Mouse (Mus musculus) midbrain, embryonic 13.5 days (tissue): ENCODE data around the gene A830031A19Rik. TPM values are rescaled to one million over a fixed set of nuclear protein-coding genes. Genes with fewer than 3 reads are reported as not detected.

Source experiments
- ATAC-seq: fragments of 200-750 bp; cut with Nextera tagmentation; 2 replicates; pipeline ENCODE4 v1.8.0; 2017; ENCODE audit warnings: mild to moderate bottlenecking, moderate TSS enrichment, moderate library complexity
- H3K27ac ChIP-seq: fragments of 300-500 bp; sonication (generic); 2 replicates; pipeline ENCODE4 v1.5.1; 2015; ENCODE audit warnings: inconsistent platforms, mild to moderate bottlenecking, moderate library complexity
- H3K27me3 ChIP-seq: fragments of 300-500 bp; sonication (generic); 2 replicates; pipeline ENCODE4 v1.6.1; 2015; ENCODE audit warnings: mild to moderate bottlenecking, inconsistent platforms
- H3K36me3 ChIP-seq: fragments of 300-500 bp; sonication (generic); 2 replicates; pipeline ENCODE4 v1.6.1; 2015; ENCODE audit warnings: mild to moderate bottlenecking, inconsistent platforms
- H3K4me1 ChIP-seq: fragments of 300-500 bp; sonication (generic); replicated peaks from 2 replicates; pipeline ENCODE4 v1.6.1; 2015; ENCODE audit warnings: inconsistent platforms
- H3K4me2 ChIP-seq: fragments of 300-500 bp; sonication (generic); replicated peaks from 2 replicates; pipeline ENCODE4 v1.6.1; 2015; ENCODE audit warnings: moderate library complexity, mild to moderate bottlenecking, inconsistent platforms
- H3K4me3 ChIP-seq: fragments of 300-500 bp; sonication (generic); replicated peaks from 2 replicates; pipeline ENCODE4 v1.5.1; 2015; ENCODE audit warnings: mild to moderate bottlenecking, inconsistent platforms
- H3K9ac ChIP-seq: fragments of 300-500 bp; sonication (generic); replicated peaks from 2 replicates; pipeline ENCODE4 v1.6.1; 2015; ENCODE audit warnings: mild to moderate bottlenecking, inconsistent platforms
- H3K9me3 ChIP-seq: fragments of 300-500 bp; sonication (generic); 2 replicates; pipeline ENCODE4 v1.6.1; 2016; ENCODE audit warnings: mild to moderate bottlenecking, inconsistent platforms
- whole genome bisulfite sequencing: fragments of 180-500 bp; shearing (Covaris S2); methylation state at CpG from one replicate; pipeline ENCODE4 v1.1.7; 2015; 5-methylcytosine and 5-hydroxymethylcytosine counted together
- polyA plus RNA-seq: library from polyadenylated mRNA; unstranded; fragments of >200 nt; fragmentation: Nextera tagmentation; extraction: Ambion mirVana; gene quantifications from 2 replicates; pipeline ENCODE4 v1.2.1, GENCODE M21; 2015

Gene A830031A19Rik
- polyA plus RNA-seq, 1 experiment from 2014 or later: not detected

DNA sequence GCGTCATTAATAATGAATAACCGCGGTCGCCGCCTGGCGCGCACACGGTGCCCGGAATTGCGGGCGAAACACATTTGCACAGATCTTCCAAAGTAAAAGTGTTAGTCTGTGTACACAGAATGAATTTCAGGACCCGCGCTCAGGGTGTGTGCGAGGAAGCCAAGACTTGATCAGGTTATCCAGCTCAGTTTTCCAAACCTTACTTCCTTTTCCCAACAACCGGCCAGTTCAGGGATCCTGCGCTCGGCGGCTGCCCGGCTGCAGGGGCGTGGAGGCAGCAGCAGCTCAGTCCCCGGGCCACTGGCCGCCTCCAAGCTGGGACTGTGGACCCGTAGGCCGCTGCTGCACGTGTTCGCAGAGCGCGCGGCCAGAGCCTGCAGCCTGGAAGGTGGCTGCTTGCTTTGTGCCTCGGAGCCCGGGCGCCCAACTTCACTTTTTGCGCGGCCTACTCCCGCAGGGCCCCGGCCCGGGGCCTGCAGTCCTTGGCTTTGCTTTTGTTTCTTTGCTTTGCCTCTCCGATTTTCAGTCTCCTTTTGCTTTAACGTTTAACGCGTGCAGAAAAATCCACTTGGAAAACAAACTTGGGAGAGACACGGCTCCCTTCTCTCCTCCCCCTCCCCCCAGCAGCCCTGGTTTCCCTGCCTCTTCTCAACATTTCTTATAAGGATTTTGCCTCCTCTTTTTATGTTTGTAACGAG is 7.0 kb upstream of the A830031A19Rik start:
- Histone ChIP-seq H3K9me3 (no peaks in the 10 kb centered on the region), H3K36me3 (peaks cover 16% of the 10 kb centered on the region), H3K4me1 (peaks cover 50% of the 10 kb centered on the region), H3K27me3 (no peaks in the 10 kb centered on the region), H3K4me3 (peak overlapping the region; percentile 79), H3K27ac (peak overlapping the region; percentile 97), H3K9ac (peak overlapping the region; percentile 95), H3K4me2 (peak overlapping the region; percentile 93)
- under 1% methylated on average over 43 of the region's 43 CpGs for WGBS
- peak; percentile 9; the same call in 1 of the 2 replicates for ATAC-seq

DNA sequence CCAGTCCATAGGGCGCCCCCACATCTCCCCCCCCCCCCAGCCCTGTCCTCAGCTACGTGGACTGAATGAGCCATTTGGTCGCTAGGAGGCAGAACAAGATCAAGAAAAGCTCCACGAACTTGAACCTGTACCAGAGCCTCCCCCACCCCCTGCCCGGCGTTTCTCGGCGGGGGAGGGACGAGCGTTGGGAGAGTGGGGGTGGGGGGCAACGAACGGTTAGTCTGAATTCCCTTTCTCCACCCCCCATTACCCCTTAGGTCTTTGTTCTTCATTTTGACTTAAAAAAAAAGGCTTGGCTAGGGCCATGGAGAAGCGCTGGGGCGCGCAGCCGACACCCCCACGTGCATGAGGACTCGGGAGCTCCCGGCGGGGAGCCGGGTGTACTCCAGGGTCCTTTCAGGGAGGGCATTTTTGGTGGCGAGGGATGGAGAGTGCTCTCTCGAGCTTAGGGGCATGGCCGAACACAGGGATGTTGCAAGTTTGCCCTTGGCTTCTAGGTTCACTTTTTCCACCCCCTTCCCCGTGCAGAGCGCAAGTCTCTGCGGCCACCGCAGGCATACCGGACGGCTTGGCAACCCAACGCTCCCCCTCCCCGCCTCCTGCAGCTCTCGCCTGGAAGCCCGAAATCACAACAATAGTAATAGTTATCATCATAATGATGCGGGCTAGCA is 6.3 kb upstream of the A830031A19Rik start:
- under 1% methylated on average over 35 of the region's 35 CpGs for WGBS
- Histone ChIP-seq H3K4me2 (peak overlapping the region; percentile 93), H3K27ac (peak overlapping the region; percentile 97), H3K4me3 (peak overlapping the region; percentile 79), H3K4me1 (peaks cover 44% of the 10 kb centered on the region), H3K9me3 (no peaks in the 10 kb centered on the region), H3K27me3 (no peaks in the 10 kb centered on the region), H3K9ac (peak overlapping the region; percentile 95), H3K36me3 (peaks cover 10% of the 10 kb centered on the region)
- peak; percentile 55 for ATAC-seq

DNA sequence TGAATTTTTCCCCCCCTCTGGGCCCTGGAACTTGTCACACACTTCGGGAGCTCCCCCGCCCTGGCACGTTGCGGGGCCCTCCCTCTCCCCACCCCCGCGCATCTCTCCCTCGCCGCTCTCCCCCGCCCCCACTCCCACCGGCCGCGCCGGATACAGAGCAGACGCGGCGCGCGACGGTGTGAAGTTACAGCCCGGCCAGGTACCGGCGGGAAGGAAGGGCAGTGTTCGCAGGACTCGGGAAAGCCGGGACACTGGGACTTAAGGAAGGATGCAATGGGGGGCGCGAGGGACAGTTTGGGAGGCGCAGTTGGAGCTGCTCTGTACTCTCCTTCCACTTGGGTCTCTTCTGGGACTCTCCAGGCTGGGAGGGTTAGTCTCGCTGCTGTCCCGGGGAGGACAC is 5.7 kb upstream of the A830031A19Rik start:
- Histone ChIP-seq H3K4me1 (peaks cover 40% of the 10 kb centered on the region), H3K4me3 (peak overlapping the region; percentile 79), H3K4me2 (peak overlapping the region; percentile 93), H3K27me3 (no peaks in the 10 kb centered on the region), H3K36me3 (peaks cover 4% of the 10 kb centered on the region), H3K27ac (peak overlapping the region; percentile 97), H3K9ac (peak overlapping the region; percentile 95), H3K9me3 (no peaks in the 10 kb centered on the region)
- ATAC-seq: peak; percentile 32
- WGBS: under 1% methylated on average over 30 of the region's 30 CpGs

DNA sequence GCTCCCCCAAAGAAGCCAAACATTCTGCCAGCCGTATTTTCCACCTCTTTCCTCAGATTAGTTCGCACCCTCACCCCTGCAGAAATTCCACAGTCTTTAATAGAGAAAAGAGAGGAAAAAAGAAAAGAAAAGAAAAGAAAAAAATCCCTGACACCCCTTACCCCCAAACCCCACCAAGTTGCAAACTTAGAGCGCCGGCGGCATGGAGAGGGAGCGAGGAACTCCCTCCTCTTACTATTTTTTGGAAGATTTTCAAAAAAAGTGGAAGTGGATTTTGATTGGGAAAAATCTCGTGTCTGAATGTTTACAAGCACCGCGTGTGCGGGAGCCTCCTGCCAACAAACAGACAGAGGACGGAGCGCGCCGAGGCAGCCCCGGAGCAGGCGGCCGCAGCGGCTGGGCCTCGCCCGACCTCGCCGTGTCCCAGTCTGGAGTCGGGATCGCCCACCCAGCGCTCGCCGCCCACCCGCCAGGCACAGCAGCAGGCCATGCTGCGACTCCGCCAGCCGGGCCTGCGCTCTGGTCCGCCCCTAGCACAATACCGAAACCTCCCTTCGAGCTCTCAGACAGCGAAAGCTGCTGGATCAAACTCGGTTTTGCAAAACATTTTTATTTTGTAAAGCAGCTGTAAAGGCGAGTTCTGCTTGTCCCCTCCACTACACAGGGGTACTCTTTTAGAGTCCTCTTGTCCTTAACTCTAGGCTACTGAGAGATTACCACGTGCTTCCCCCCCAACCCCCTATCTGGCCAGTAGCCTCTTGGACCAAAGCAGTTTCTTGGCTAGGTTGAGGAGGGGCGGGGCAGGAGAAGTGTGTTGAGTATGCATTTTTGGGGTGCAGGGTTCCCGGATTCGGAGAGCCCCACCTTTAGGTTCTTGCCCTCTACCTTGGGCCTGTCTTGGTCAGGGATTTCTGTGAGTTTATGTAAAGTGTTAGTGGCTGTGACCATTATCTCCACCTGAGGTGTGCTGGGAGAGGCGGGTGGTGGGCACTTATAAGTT is 4.8 kb upstream of the A830031A19Rik start:
- peaks cover 42% of the 10 kb centered on the region for H3K4me1 ChIP-seq
- H3K9ac ChIP-seq: peak overlapping the region; percentile 95
- peak overlapping the region; percentile 97 for H3K27ac ChIP-seq
- peak overlapping the region; percentile 79 for H3K4me3 ChIP-seq
- WGBS: under 1% methylated on average over 43 of the region's 43 CpGs
- H3K9me3 ChIP-seq: no peaks in the 10 kb centered on the region
- H3K36me3 ChIP-seq: no peaks in the 10 kb centered on the region
- peak overlapping the region; percentile 93 for H3K4me2 ChIP-seq
- no peak for ATAC-seq
- no peaks in the 10 kb centered on the region for H3K27me3 ChIP-seq

DNA sequence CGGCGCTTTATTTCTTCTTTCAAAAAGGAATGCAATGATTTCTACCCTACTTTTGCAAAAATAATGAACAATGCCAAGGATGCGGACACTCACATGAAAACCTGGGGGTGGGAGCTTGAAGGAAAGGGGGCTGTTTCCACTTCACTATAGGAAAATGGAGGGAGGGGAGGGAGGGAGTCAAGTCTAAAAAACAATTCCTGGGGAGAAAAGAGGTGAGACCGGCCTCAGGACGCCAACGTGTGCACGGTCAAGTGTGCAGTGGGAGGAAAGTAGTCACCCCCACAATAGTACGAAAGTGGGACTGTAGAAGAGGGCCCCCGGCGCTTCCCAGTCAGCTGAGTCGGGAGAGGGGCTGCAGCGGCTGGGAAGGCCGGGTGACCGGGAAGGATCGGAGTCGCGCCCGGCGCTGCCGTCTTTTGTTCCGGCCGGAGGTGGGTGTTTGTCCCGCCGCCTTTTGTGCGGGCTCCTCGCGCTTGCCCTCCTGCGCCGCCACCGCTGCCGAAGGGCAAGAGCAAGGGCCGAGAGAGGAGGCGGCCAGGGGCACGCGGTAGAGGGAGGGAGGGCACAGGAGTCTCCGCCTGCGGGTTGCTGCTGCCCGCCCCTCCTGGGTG is 4.0 kb upstream of the A830031A19Rik start:
- WGBS: under 1% methylated on average over 37 of the region's 38 CpGs
- Histone ChIP-seq H3K27ac (peak overlapping the region; percentile 97), H3K27me3 (no peaks in the 10 kb centered on the region), H3K4me3 (peak overlapping the region; percentile 79), H3K4me1 (peaks cover 43% of the 10 kb centered on the region), H3K9ac (peak overlapping the region; percentile 95), H3K36me3 (no peaks in the 10 kb centered on the region), H3K9me3 (no peaks in the 10 kb centered on the region), H3K4me2 (peak overlapping the region; percentile 93)
- ATAC-seq: no peak

DNA sequence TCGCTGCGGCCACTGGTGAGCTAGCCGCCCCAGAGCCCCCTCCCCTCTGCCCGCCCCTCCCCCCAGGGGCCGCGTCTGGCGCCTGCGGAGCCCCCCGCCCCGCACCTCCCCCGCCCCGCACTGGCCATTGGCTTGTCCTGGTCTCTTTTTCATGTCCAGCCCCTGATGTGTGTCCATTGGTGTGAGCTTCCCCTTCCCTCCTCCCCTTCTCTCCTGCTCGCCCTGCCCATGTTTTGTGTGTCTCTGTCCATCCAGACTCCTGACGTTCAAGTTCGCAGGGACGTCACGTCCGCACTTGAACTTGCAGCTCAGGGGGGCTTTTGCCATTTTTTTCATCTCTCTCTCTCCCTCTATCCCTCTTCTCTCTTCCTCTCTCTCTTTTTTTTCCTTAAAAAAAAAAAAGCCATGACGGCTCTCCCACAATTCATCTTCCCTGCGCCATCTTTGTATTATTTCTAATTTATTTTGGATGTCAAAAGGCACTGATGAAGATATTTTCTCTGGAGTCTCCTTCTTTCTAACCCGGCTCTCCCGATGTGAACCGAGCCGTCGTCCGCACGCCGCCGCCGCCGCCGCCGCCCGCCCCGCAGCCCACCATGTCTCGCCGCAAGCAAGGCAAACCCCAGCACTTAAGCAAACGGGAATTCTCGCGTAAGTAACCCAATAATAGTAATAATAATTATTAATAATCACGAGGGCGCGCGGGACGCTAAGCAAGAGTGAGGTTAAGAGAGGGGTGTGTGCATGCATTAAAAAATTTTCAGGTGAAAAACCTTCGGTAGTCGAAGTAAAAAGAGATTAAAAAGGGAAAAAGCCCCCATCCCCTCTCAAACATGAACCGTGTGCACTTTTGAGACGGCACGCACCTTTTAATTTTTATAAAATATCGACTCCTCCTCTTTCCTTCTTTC is 3.2 kb upstream of the A830031A19Rik start, which contains the start of gene Bcl11a:
Gene Bcl11a, plus strand, starts transcription at position 262 of the 911 bp plus-strand sequence.
- no peaks in the 10 kb centered on the region for H3K9me3 ChIP-seq
- ATAC-seq: peak; percentile 76
- peaks cover 42% of the 10 kb centered on the region for H3K4me1 ChIP-seq
- H3K4me3 ChIP-seq: peak within 1 kb of the TSS; percentile 79
- peak within 1 kb of the TSS; percentile 93 for H3K4me2 ChIP-seq
- peak within 1 kb of the TSS; percentile 95 for H3K9ac ChIP-seq
- peak within 1 kb of the TSS; percentile 97 for H3K27ac ChIP-seq
- under 1% methylated on average over 39 of the region's 51 CpGs for WGBS
- peaks cover 4% of the 10 kb centered on the region for H3K27me3 ChIP-seq
- H3K36me3 ChIP-seq: no peaks in the 10 kb centered on the region

DNA sequence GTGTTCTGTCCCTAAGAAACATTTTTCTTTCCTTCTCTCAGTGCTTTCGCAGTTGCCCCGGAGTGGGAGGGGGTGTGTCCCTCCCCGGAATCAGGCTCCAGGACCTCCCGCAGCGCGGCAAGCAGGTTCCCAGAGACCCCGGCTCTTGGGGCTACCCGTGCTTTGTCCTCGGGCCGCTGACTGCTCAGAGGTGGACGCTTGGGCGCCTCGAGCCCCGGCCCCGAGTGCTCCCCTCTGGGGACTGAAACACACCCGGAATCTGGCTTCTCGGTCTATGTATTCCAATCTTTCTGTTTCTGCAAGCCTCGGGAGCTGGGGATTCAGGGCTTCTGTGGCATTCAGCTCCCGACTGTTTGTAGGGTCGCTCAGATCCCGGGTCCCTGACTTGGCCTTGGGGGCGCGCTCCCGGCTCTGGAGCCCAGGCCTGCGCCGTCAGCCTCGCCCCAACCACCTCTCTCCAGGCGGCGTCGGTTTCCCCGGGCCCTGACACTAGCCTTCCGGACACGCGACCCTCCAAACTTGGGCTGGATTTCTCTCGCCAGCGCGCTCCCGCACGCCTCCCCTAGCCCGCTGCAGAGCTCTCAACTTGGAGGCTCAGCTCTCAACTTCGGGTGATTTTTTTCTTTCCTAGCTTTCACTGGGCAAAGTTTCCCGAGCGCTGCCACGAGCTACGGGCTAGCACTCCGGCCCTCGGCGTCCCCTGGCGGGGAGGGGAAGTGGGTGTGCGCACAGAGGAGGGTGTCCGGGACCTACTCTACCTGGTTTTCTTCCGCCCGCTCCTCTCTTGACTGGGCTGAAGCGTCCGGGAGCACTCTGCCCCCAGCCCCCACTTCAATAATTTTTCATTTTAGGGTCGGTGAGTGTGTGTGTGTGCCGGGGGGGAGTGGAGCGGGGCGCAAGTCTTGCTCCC is 2.2 kb upstream of the A830031A19Rik start:
- H3K27me3 ChIP-seq: peaks cover 8% of the 10 kb centered on the region
- peak overlapping the region; percentile 95 for H3K9ac ChIP-seq
- H3K9me3 ChIP-seq: no peaks in the 10 kb centered on the region
- peak overlapping the region; percentile 97 for H3K27ac ChIP-seq
- peak overlapping the region; percentile 93 for H3K4me2 ChIP-seq
- under 1% methylated on average over 59 of the region's 59 CpGs for WGBS
- no peaks in the 10 kb centered on the region for H3K36me3 ChIP-seq
- H3K4me3 ChIP-seq: peak overlapping the region; percentile 79
- peaks cover 34% of the 10 kb centered on the region for H3K4me1 ChIP-seq
- peak; percentile 62 for ATAC-seq

DNA sequence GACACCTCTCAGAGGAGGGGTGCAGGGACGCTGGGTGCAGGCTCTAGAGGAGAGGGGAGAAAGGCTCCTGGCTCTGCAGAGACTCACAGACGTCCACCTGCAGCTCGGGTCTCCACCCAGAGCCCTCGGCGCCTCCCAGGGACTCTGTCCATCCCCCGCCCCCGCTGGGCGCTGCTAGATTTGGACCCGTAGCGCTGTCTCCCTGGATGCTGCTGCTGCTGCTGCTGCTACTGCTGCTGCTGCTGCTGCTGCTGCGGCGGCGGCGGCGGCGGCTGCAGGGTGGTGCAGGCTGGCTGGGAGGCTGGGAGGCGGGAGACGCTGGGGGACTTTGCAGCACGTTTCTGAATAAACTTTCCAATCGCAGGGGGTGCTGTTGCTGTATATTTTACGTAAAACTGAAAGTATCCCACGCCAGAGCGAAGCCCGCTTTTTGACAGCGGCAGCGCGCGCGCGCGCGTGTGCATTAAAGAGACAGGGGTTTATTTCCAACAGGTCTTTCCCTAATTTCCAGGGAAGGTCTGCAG is 1.3 kb upstream of the A830031A19Rik start:
- H3K4me2 ChIP-seq: peak overlapping the region; percentile 93
- no peaks in the 10 kb centered on the region for H3K9me3 ChIP-seq
- H3K27me3 ChIP-seq: peaks cover 8% of the 10 kb centered on the region
- H3K4me1 ChIP-seq: peaks cover 34% of the 10 kb centered on the region
- peak overlapping the region; percentile 79 for H3K4me3 ChIP-seq
- H3K36me3 ChIP-seq: no peaks in the 10 kb centered on the region
- under 1% methylated on average over 32 of the region's 32 CpGs for WGBS
- peak overlapping the region; percentile 95 for H3K9ac ChIP-seq
- peak overlapping the region; percentile 97 for H3K27ac ChIP-seq
- peak; percentile 40 for ATAC-seq

DNA sequence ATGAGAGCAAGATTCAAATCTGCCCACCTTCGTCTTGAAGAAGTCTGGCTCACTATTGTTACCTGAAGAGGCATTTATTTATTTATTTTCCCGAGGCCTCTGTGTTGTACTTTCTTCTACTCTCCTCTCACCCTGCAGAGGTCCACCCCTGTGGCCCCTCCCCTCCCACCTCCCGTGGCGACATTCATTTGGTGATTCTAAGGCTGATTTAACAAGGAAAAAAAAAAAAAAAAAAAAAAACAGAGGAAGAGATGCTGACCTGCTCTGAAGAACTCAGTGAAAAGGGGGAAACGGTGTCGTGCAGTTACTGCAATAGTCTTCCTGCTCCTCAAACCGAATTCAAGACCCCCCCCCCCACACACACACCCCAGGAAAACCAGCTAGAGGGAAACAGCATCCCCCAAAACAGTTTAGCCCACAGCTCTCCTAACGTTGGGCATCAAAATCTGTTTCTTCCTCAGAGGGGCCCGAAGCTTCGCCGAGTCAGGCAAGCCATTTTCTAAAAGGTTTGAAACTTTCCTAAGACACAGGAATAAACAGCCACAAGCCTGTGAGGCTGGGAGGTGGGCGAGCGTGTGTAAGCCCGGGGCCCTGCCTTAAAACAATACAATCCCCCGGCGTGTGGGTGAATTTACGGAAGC is 752 bp upstream of the A830031A19Rik start:
- Histone ChIP-seq H3K4me3 (peak overlapping the region; percentile 79), H3K27ac (peak overlapping the region; percentile 97), H3K36me3 (no peaks in the 10 kb centered on the region), H3K27me3 (peaks cover 8% of the 10 kb centered on the region), H3K4me1 (peaks cover 34% of the 10 kb centered on the region), H3K4me2 (peak overlapping the region; percentile 93), H3K9ac (peak overlapping the region; percentile 95), H3K9me3 (no peaks in the 10 kb centered on the region)
- ATAC-seq: no peak
- WGBS: under 1% methylated on average over 17 of the region's 17 CpGs
